Mouse (Mus musculus): Measurements from ENCODE around the gene B3galt6. TPM values are rescaled to one million over a fixed set of nuclear protein-coding genes. Genes with fewer than 3 reads are reported as not detected.

Gene B3galt6
- total and polyA plus RNA-seq, 2 experiments = 2.6 to 2.8 TPM

DNA sequence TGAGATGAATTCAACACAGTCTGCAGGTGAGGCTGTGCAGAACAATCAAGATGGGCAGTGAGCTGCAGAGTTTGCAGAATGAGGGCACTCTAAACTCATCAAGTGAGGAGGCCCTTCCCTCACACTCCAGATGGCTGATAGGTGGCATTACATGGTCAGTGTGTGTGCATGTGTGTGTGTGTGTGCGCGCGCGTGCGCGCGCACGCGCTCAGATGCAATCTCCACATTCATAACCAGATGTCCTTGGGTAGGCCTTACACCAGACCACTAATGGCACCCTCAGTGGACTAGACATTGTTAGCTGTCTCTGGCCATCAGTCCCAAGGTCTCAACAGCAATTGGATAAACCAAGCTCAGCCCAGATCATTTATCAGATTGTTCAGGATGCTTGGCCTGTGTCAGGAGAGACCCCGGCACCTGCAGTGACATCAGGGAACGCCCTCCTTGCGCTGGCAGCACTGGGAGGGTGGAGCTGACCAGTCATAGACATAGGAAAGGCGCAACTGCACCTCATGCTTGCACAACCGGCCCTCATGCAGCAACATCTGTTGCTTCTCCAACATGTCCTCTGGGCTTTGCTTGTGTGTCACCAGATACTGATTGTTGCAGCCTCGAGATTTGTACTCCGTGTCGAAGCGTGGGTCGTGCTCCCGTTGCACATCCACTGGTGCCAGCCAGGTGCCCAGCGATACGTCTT lies 1.1 kb downstream of the B3galt6 start:
- WGBS = 88% methylated on average over 22 of the region's 22 CpGs
- Histone ChIP-seq H3K27me3 (ENCODE audit: control insufficient read depth, insufficient read depth, low read length) (no peaks in the 10 kb centered on the region), H3K9ac (ENCODE audit: low read depth, low read length) (0 out of 2 replicates have a peak overlapping the region, but pooled peaks have one; percentile 11), H3K4me3 (ENCODE audit: insufficient read depth, low read depth, low read length) (peak overlapping the region; percentile 81; the same call in 1 of the 2 replicates), H3K79me2 (ENCODE audit: control insufficient read depth, insufficient read depth, low read length) (peaks cover 14% of the 10 kb centered on the region; the same call in 1 of the 2 replicates), H3K36me3 (ENCODE audit: control insufficient read depth, insufficient read depth, low read length) (no peaks in the 10 kb centered on the region; the same call in 1 of the 2 replicates), H3K4me1 (ENCODE audit: control insufficient read depth, insufficient read depth, low read length) (peaks cover 10% of the 10 kb centered on the region; the same call in 1 of the 2 replicates), H3K27ac (replicated peaks; ENCODE audit: insufficient read depth, low read depth, low read length) (no peak overlapping the region)
- DNase-seq (ENCODE audit: extremely low read depth, low read depth, low spot score) = no peak
- TF ChIP-seq POLR2A (IDR thresholded peaks at IDR 0.05; ENCODE audit: extremely low read depth, insufficient read depth, low read length) = no peak
- TF ChIP-seq CTCF (IDR thresholded peaks at IDR 0.05; ENCODE audit: low read depth, low read length) = no peak

DNA sequence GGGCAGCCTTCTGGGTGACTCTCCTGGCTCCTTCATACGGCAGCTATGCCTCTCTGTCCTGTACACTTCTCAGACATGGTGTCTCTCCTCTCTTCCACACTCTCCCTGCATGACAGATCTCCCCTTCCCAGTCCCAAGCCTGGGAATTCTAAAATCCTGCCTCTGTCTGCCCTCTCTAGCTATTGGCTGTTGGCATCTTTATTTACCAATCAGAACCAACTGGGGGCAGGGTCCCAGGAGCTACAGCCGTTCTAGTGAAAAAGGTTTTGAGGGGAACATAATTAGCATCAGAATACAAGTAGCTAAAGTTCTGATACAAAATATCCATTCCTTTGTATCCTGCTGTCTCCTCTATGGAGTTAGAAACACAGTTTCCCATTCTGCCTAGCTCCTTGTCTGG lies 8.7 kb downstream of the B3galt6 start:
- Histone ChIP-seq H3K4me3 (ENCODE audit: insufficient read depth, low read depth, low read length) (no peak overlapping the region), H3K27ac (replicated peaks; ENCODE audit: insufficient read depth, low read depth, low read length) (no peak overlapping the region), H3K36me3 (ENCODE audit: control insufficient read depth, insufficient read depth, low read length) (no peaks in the 10 kb centered on the region), H3K9ac (ENCODE audit: low read depth, low read length) (no peak overlapping the region), H3K79me2 (ENCODE audit: control insufficient read depth, insufficient read depth, low read length) (no peaks in the 10 kb centered on the region), H3K4me1 (ENCODE audit: control insufficient read depth, insufficient read depth, low read length) (no peaks in the 10 kb centered on the region), H3K27me3 (ENCODE audit: control insufficient read depth, insufficient read depth, low read length) (no peaks in the 10 kb centered on the region)
- no peak for DNase-seq (ENCODE audit: extremely low read depth, low read depth, low spot score)
- TF ChIP-seq CTCF (IDR thresholded peaks at IDR 0.05; ENCODE audit: low read depth, low read length) (no peak), POLR2A (IDR thresholded peaks at IDR 0.05; ENCODE audit: extremely low read depth, insufficient read depth, low read length) (no peak)
- WGBS = 32% methylated on average over 2 of the region's 2 CpGs

DNA sequence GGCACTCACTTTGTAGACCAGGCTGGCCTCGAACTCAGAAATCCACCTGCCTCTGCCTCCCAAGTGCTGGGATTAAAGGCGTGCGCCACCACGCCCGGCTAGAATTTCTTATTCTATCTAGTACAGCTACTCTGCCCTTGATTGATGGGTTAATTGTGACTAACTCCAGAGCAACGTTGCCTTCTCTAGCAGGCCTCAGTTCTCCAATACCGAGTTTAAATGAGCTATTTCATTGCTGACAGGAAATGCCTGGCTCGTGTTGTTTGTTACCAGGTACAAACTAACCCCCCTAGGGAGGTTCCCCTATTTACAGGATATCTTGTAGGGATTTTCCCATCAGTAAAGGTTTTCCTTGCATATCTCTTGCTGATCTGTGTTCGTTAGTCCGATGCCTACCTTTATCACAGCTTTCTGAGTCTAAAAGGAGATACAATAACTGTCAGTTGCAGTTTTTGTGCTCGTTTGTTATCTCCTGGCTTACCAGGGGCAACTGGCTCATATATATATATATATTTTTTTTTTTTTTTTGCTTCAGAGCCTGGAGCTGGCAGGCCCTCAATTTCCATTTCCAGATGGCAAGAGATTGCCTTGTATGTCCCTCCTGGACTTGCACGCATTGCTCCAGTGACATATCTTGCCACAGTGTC lies 10.9 kb downstream of the B3galt6 start:
- Histone ChIP-seq H3K9ac (ENCODE audit: low read depth, low read length) (no peak overlapping the region), H3K27ac (replicated peaks; ENCODE audit: insufficient read depth, low read depth, low read length) (no peak overlapping the region), H3K79me2 (ENCODE audit: control insufficient read depth, insufficient read depth, low read length) (no peaks in the 10 kb centered on the region), H3K4me3 (ENCODE audit: insufficient read depth, low read depth, low read length) (no peak overlapping the region), H3K4me1 (ENCODE audit: control insufficient read depth, insufficient read depth, low read length) (no peaks in the 10 kb centered on the region), H3K27me3 (ENCODE audit: control insufficient read depth, insufficient read depth, low read length) (no peaks in the 10 kb centered on the region), H3K36me3 (ENCODE audit: control insufficient read depth, insufficient read depth, low read length) (no peaks in the 10 kb centered on the region)
- DNase-seq (ENCODE audit: extremely low read depth, low read depth, low spot score) = no peak
- TF ChIP-seq CTCF (IDR thresholded peaks at IDR 0.05; ENCODE audit: low read depth, low read length) = no peak
- TF ChIP-seq POLR2A (IDR thresholded peaks at IDR 0.05; ENCODE audit: extremely low read depth, insufficient read depth, low read length) = no peak
- WGBS = 78% methylated on average over 12 of the region's 12 CpGs

DNA sequence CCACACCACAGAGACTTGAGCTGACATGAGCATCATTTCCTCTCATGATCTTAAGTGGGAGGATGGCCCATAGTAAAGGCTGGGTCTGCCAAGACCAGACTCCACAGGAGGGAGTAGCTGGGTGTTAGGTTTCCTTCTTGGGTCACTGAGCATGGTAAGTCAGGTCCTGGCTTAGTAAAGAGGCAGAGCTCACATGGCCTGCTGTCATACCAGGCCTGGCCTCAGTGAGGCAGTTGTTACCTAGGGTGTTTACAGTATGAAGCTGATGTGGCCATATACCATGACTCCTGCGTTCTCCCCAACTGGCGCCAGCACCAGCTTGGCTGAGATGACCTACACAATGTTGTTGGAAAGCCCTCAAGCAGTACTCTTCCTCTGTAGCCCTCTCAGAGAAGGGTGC lies 19.2 kb downstream of the B3galt6 start:
- no peak for TF ChIP-seq POLR2A (IDR thresholded peaks at IDR 0.05; ENCODE audit: extremely low read depth, insufficient read depth, low read length)
- TF ChIP-seq CTCF (IDR thresholded peaks at IDR 0.05; ENCODE audit: low read depth, low read length) = no peak
- H3K36me3 ChIP-seq (ENCODE audit: control insufficient read depth, insufficient read depth, low read length) = no peaks in the 10 kb centered on the region
- DNase-seq (ENCODE audit: extremely low read depth, low read depth, low spot score) = no peak
- H3K27ac ChIP-seq (replicated peaks; ENCODE audit: insufficient read depth, low read depth, low read length) = no peak overlapping the region
- H3K4me3 ChIP-seq (ENCODE audit: insufficient read depth, low read depth, low read length) = no peak overlapping the region
- H3K4me1 ChIP-seq (ENCODE audit: control insufficient read depth, insufficient read depth, low read length) = no peaks in the 10 kb centered on the region
- H3K27me3 ChIP-seq (ENCODE audit: control insufficient read depth, insufficient read depth, low read length) = no peaks in the 10 kb centered on the region
- no peak overlapping the region for H3K9ac ChIP-seq (ENCODE audit: low read depth, low read length)
- WGBS = 85% methylated on average over 2 of the region's 2 CpGs
- H3K79me2 ChIP-seq (ENCODE audit: control insufficient read depth, insufficient read depth, low read length) = no peaks in the 10 kb centered on the region

DNA sequence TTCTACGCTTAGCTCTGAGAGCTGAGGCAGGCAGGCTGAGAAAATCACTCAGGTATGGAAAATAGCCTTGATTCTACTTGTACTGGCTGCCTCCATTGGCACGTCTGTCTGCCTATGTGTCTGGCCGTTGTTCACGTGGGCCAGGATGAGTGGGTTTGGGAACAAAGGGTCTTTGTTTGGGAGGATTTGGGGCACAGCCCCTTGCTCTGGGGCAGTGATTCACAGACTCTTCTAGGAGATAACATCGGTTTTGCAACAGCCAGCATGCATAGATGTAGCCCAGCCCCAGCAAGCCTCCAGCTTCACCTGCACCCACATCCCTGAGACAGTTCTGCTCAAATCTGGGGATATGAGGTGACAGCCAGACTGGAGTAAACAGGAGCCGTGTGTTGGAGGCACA lies 19.8 kb downstream of the B3galt6 start:
- no peak overlapping the region for H3K27ac ChIP-seq (replicated peaks; ENCODE audit: insufficient read depth, low read depth, low read length)
- H3K4me3 ChIP-seq (ENCODE audit: insufficient read depth, low read depth, low read length) = no peak overlapping the region
- no peaks in the 10 kb centered on the region for H3K4me1 ChIP-seq (ENCODE audit: control insufficient read depth, insufficient read depth, low read length)
- WGBS = 89% methylated on average over 6 of the region's 6 CpGs
- no peaks in the 10 kb centered on the region for H3K27me3 ChIP-seq (ENCODE audit: control insufficient read depth, insufficient read depth, low read length)
- no peaks in the 10 kb centered on the region for H3K36me3 ChIP-seq (ENCODE audit: control insufficient read depth, insufficient read depth, low read length)
- TF ChIP-seq POLR2A (IDR thresholded peaks at IDR 0.05; ENCODE audit: extremely low read depth, insufficient read depth, low read length) (no peak), CTCF (IDR thresholded peaks at IDR 0.05; ENCODE audit: low read depth, low read length) (no peak)
- no peak for DNase-seq (ENCODE audit: extremely low read depth, low read depth, low spot score)
- no peak overlapping the region for H3K9ac ChIP-seq (ENCODE audit: low read depth, low read length)
- no peaks in the 10 kb centered on the region for H3K79me2 ChIP-seq (ENCODE audit: control insufficient read depth, insufficient read depth, low read length)

DNA sequence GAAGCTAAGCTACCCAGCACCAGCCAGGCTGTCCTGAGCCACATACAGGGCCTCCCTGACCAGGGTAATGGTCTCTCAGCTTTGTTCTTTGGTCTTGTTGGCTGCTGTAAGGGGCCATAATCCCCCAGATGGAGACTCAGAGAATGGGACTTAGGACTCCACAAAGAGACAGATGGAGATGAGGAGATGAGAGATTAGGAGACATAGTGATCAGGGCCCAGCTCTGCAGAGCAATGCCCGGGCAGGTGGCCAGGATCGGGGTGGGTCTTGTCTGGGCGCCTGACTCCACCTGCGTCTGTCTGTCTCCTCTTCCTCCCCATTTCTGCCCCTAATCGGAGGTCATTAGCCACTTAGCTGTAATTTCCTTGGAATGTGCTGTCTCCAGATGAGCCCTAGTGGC lies 22.2 kb downstream of the B3galt6 start:
- Histone ChIP-seq H3K79me2 (ENCODE audit: control insufficient read depth, insufficient read depth, low read length) (no peaks in the 10 kb centered on the region), H3K9ac (ENCODE audit: low read depth, low read length) (no peak overlapping the region), H3K27me3 (ENCODE audit: control insufficient read depth, insufficient read depth, low read length) (no peaks in the 10 kb centered on the region), H3K27ac (replicated peaks; ENCODE audit: insufficient read depth, low read depth, low read length) (no peak overlapping the region), H3K4me3 (ENCODE audit: insufficient read depth, low read depth, low read length) (no peak overlapping the region), H3K4me1 (ENCODE audit: control insufficient read depth, insufficient read depth, low read length) (no peaks in the 10 kb centered on the region), H3K36me3 (ENCODE audit: control insufficient read depth, insufficient read depth, low read length) (peaks cover 2% of the 10 kb centered on the region; the same call in 1 of the 2 replicates)
- TF ChIP-seq POLR2A (IDR thresholded peaks at IDR 0.05; ENCODE audit: extremely low read depth, insufficient read depth, low read length) (no peak), CTCF (IDR thresholded peaks at IDR 0.05; ENCODE audit: low read depth, low read length) (no peak)
- WGBS = 94% methylated on average over 5 of the region's 5 CpGs
- DNase-seq (ENCODE audit: extremely low read depth, low read depth, low spot score) = no peak

Data from liver, adult 2 months (tissue).